Mouse (Mus musculus): ENCODE results near the gene Ubtd2.

The Ubtd2 gene

DNA sequence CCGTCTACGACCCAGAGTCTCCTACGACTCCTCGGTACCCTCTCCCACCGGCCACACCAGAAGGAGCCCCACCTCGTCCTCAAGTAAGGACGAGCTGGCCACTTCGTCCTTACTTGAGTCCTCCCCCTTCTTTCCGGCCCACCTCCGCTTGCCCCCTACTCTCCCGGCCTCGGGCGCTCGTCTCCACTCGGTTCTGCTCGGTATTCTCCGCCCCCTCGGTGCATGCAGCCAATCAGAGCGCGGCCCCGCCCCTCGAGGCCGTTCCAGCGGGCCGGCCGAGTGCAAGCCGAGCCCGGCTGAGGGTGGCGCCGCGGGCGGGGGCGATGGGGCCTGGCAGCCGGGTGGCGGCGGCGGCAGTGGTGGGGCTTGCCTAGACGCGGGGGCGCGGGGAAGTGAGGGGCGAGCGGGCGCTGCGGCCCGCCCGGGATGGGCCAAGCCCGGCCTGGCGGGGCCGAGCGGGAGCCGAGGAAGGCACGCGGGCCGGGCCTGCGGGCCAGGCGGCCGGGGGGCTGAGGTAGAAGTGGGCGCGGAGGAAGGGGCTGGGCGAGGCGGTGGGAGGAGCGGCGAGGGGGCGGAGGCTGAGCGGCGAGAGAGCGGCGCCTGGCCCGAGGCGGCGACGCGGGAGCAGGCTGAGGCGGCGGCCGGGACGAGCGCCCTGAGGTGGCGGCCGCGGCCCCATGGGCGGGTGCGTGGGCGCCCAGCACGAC, at the start of gene Ubtd2:
TSS of gene Ubtd2 (plus strand) at position 571 of the 707 bp plus-strand sequence.
- DNase-seq, result peak; percentile 99

DNA sequence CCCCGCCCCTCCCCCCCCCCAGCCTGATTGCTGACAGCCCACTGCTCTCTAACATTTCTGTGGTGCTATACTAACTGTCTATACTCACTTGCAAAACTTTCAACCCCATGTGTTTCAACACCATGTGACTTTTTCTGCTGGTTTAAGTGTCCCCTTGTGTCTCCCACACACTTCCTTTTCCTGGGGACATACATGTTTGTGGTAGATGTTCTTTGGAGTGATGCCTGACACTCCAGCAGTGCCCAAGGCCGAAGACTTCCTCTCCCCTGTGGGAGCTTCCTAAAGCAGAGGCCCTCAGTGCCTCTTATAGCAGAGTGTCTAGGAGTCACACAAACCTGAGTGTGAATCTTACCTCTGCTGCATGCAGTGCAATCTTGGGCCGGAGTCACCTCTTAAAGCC, 47.3 kb upstream of the Ubtd2 start:
- DNase-seq, result no peak

DNA sequence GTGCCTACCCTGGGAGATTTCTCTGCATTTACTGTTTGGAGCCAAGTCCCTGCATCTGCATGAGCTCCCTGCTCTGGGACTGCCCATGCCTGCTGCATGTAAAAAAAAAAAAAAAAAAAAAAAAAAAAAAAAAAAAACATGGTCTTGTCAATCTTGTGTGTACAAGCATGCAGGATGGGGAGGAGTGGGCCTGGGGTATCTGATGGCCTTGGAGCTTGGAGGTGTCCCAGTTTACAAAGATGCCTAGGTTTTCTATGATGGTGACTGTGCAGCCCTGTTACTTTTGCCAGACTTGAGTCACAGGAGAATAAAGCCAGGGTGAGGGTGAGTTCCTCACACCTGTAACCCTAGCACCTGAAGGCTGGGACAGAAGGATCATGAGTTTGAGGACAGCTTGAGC, 46.1 kb upstream of the Ubtd2 start:
- no peak for DNase-seq

DNA sequence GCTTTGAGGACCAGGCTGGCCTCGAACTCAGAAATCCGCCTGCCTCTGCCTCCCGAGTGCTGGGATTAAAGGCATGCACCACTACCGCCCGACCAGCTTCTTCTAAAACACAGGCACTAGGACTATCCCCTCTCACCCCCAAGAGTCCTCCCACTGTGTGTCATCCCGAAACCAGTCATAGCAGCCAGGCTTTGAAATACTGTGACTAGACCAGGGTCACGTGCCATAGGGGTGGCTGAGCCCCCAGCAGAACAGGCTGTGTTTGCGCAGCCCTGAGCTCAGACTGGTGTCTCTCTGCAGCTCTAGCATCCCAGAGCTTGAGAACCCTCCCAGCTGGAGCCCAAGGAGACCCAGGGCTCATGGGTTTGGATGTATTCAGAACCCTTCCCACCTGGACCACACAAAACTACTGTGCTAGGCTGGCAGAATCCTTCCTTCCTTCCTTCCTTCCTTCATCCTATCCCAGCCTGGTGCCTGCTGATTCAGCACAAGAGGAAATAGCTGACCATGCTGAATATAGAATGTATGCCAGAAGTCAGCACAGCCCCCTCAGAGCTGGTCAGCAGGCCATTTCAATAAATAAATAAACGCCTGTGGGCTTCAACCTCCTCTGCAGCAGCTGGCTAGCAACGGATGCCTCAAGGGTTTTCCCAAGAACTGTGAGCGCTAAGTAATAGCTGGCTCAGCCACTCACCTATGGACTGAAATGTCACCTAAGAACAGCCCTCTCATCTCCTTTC, 45.2 kb upstream of the Ubtd2 start:
- DNase-seq, result peak; percentile 24

DNA sequence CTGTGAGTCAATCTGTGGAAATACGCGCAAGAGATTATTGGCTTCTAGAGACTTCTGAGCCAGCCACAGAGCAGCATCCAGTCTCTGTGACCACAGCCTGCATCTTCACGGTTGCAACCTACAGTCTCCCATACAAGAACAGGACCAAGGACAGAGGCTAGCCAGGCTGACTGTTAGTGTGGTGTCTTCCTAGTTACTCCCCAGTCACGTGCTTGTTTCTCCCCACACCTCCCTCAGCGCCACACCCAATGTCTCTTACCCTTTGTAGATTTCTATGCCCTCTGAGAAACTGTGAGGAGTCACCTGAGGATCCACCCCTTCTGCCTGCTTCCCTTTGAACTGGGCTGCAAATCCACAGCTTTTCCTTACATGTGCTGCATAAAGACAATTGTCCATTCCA, 35.2 kb upstream of the Ubtd2 start:
- no peak for DNase-seq

DNA sequence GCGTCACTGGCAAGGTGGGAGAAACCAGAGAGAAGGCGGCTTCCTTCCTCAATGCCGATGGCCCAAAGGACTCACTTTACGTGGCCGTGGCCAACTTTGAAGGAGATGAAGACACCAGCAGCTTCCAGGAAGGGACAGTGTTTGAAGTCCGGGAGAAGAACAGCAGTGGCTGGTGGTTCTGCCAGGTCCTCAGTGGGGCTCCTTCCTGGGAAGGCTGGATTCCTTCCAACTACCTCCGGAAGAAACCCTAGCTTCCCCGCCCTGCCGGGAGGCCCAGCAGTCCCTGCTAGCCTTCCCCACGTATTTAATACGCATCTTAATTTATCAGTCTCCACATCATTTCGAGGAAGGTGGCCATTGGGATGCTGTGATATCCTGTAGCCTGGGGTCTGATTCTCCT, 31.9 kb upstream of the Ubtd2 start:
- DNase-seq, result no peak

DNA sequence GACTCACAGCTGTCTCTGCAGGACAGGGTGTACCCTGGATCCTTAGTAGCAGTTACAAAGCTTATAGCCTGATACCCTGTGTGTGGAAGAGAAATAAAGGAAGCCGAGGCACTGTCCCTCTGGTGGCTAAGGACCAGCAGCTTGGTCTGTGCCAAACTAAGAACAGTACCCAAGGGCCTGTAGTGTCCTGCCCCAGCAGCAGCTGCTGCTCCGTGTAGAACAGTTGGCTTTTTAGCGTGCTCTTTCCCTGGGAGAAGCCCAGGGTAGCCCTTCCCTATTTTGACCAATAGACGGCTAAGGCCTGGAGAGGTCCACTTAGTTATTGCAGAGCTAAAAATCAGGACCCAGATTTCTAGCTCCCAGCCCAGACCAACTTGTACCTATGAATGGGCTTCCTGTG, 30.6 kb upstream of the Ubtd2 start:
- DNase-seq, result no peak

DNA sequence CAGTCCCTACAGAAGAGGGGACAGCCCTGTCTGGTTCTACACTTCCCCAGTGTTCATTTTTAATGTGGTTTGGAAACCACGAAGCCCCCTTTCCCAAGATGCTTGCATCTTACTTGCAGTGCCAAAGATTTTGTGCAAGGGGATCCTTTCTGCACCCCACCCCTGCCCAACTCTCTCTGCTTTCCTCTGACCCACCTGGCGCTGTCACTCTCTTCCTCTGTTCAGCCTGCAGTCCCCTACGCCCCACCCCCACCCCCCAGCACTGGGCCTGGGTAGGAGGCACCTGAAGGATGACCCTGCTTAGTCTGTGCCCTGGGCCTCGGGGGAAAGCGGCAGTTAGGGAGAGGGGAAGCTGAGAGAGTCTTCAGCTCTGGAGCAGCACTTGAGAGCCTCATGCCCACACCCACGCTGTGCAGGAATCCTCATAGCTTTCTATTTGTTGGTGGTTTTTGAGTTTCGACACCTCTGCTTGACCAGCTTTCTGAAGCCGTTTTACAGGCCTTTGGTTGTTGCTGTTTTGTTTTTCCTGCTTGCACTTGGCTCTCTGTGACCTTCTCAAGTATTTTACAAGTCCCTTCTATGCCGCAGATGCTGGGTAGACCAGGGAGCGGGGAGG, 30.0 kb upstream of the Ubtd2 start:
- DNase-seq, result no peak

DNA sequence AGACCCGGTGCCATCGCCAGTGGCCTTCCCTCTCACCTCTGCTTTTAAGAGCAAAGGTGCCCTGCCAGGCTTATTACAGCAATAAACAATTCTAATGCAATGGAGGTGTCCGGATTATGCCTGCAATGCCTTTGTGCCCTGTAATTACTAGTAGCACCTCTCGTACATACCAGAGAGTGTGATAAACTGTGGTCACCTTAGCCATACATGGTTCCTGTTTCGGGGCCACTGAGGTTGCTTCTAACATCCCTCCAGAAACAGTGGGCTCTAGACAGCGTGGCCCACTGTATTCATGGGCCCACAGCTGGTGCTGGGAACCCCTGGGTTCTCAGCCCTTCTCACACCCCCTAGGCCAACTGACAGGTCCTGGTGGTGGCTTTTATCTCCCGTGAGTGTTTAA, 27.6 kb upstream of the Ubtd2 start:
- DNase-seq, result no peak

DNA sequence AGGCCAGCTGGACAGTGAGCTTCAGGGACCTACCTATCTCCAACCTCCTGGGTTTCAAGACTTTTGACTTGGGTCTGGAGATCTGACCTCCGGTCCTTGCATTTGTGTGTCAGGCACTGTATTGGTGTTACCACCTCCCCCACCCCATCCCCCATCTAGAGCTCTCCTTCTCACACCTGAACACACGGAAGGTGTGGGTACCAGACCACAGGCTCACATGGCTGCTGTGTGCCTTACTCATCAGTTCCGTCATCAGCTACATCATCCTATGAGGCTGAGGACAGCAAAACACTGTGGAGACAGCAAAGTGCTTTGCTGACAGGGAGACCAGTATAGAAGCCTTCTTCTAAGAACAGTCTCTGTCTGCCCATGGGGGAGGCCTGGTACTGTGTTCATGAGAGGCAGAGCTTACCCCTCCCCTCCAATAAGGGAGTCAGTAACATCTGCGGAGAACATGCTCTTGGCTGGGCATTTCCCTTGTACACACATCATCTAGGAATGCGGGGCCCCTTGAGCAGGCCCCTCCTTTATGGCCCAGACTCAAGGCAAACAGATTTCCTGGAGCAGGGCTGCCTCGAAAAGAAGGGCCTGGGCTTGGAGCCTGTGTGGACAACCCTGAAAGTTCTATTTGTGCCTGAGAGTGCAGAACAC, 19.6 kb upstream of the Ubtd2 start:
- DNase-seq, result peak; percentile 72

DNA sequence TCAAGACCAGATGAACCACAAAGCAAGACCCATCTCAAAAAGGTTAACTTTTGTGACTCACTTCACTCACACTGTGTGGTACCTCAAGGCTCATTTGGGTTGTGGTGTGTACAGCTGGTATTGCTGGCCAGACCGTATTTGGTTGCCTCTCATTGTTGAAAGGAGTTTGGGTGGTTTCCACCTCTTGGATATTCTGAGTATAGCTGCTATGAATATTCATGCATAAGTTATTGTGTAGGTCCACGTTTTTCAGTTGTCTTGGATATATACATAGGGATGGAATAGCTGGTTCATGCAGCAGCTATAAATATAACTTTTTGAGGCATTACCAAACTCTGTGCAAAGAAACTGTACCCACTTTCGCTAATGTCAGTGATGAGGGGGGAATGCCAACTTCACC, 12.6 kb upstream of the Ubtd2 start:
- no peak for DNase-seq

DNA sequence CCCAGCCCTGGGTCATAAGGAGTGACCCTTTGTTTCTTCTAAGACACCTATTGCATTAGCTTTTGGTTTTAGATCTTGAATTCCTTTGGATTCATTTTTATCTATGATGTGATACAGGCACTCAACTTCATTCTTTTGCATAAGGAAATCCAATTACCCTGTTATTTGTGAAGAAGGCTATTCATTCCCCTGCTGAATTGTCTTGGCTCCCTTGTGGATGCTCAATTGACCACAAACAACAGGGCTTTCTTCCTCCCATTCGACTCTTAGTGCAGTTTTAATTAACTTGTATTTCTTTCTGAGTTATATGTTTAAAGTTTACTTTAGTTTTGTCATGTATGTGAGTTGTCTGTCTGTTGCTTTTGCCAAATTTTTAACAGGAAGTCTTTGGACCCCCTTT, 10.9 kb upstream of the Ubtd2 start:
- DNase-seq, result no peak

DNA sequence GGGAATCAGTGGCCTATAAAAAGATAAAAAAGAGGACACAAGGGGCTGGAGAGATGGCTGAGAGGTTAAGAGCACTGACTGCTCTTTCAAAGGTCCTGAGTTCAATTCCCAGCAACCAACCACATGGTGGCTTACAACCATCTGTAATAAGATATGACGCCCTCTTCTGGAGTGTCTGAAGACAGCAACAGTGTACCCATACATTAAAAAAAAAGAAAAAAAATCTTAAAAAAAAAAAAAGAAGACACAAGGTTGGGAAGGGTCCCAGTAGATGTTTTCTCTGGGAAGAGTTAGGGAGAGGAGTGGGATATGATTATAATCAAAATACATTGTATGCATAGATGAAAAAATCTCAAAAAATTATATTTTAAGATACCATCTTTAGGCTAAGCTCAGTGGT, 10.0 kb upstream of the Ubtd2 start:
- DNase-seq, result no peak

DNA sequence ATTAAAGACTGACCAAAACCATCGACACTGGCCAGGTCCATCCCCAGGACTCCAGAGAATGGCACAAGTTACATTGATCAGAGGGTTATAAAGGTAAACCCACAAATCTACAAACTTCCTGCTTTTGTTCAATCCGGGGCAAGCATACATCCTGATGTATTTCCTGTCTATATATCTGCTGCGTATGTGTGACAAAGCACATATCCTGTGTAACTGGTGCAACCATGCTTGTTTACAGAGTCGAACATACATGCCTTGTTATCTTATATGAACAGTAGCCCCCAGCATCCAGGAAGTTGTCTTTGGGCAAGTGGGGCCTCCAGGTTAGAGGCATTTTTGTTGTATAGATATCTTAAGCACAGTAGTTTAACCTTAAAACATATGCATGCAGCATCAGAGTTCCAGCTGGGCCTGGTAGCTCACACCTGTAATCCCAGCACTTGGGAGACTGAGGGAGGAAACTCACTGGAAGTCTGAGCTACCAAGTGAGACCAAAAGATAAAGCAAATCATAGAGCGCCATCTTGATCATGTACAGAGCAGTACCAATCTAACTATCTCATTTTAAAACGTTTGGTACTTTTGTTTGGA, 9.4 kb upstream of the Ubtd2 start:
- DNase-seq, result no peak

DNA sequence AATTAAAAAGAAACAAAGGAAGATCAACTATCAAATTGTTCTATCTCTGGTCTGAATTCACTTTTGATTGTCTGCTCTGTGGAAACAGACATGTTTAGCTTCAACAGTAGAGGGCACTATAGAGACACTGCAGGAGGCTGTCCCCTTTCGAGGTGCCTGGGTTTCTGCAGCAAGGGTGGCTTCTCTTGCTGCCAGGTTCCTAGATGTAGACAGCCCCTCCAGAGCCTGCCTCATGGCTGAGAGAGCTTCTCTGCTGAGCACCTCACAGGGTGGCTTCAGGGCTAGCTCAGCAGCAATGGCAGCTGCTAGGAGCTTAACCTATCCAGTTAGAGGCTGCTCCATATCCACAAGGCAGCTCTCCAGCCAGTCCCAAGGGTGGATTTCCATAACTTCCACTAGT, 5.0 kb upstream of the Ubtd2 start:
- peak; percentile 56 for DNase-seq

DNA sequence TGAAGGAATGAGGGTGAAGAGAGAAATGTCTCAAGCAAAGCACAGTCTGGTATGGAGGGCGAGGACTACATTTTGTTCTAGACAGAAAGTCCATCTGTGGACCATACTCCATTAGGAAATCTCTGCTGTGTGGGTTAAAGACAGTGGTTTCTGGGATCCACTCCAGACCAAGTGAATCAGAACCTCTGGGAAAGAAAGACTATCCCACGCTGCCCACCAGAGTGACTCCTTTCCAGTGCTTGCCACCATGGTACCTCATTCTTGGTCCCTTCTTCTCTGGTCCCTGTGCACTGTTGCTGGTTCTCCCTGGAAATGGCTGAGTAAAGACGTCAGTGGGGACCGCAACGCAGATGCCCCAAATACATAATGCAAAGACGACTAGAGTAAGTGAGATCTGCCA, 3.9 kb upstream of the Ubtd2 start:
- DNase-seq, result no peak

DNA sequence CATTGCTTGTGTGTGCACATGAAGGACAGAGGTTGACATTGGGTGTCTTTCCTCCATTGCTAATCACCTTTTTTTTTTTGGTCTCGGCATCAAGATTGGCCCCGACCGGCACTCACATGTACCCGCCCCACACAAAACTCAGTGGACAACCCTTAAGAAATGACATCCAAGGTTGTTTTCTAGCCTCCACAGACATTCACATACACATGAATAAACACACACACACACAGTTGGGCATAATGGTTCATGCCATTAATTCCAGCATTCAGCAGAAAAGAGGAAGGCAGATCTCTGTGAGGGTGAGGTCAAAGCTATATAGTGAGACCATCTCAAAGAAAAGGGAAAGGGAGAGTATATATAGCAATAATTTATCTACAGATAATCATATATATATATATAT, 2.4 kb upstream of the Ubtd2 start:
- DNase-seq, result no peak

DNA sequence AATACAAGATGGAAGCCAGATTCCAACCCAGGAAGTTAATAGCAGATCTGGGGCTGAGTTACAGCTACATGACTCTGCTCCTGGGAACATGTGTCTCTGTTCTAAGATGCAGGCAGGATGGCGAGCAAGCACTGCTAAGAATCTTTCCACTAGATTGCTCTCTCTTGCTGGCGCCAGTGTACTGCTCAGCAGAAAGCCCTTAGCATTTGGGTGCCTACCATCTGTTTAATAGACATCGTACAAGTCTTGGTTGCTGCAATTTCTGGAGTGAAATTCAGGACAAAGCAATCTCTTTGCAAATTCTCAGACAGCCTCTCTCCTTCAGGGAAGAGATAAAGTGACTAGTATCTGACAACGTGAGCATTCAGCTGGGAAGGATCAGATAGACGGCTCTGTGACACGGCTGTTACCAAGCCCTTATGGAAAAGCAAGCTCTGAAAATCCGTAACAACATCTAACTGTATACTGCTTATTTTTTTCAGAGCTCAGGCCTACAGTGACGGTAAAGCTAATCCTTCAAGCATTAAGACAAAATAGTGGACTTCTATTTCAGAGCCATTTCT, 1.7 kb upstream of the Ubtd2 start:
- no peak for DNase-seq

DNA sequence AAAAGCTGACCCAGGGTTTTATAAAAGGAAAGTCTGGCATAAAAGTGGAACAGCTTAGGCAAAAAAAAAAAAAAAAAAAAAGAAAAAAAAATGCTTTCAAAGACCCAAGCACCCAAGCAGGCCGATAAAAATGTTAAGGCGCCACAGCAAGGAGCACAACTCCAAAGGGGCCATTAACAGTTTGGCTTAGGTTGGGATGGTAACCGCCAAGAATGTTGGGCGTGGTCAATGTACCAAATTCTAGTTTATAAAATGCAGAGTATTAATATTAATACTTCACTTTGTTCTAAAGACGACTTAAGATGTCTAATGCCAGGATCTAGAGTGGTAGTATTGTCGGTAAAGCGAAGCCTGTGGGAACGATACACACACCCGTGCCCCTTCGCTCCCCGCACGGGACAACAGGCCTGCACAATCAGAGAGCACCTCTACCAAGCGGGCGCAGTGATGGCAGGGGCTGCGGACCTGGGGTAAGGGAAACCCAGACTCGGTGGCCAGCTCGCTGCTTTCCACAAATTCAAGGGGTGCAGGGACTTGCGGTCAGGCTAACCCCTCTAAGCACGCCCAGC, 855 bp upstream of the Ubtd2 start:
- peak; percentile 23 for DNase-seq

DNA sequence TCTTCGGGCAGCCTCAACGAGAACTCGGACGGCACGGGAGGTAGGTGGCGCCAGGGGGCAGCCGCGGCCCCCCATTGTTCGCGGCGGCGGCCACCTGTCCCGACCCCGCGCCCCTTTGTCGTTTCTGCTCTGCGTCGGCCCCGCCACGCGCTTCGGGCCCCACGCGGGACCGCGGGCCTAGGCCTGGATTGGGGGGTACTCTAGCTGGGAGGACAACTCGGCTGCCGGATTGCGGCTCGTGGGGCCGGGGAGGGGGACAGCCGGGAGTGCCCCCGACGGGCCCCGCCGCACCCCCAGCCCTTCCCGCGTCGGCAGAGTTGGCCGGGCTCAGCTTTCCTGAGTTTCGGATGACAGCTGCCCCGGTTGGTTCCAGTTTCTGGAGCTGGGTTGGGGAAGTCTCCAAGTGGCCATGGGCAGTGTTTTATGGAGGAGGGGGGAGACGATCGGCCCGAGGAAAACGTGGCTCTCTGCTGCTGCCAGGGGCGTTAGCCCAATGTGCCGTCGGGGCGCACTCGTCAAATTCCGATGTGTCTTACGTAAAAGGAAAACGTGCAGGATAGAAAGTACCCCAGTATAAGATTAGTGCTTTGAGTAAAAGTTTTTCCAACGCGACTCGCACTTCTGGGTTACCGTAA, 454 bp downstream of the Ubtd2 start:
- peak; percentile 64 for DNase-seq

DNA sequence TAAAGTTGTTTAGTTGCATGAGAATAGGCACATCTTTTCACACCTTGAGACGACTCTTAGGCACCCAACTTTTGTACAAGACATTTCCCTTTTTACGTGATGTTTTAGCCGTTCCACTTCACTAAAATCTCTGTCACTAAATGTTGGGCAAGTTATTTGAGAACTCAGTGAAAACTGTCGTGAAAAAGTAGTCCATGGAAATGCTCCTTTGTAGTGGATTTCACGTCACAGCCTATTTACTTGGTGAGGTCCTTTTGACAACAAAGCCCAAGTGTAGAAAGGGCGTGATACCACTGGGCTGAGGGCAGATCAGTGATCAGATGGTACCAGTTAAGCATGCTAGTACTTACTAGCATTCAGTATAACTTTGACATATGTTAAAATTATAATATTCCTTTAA, 1.2 kb downstream of the Ubtd2 start:
- DNase-seq, result no peak

DNA sequence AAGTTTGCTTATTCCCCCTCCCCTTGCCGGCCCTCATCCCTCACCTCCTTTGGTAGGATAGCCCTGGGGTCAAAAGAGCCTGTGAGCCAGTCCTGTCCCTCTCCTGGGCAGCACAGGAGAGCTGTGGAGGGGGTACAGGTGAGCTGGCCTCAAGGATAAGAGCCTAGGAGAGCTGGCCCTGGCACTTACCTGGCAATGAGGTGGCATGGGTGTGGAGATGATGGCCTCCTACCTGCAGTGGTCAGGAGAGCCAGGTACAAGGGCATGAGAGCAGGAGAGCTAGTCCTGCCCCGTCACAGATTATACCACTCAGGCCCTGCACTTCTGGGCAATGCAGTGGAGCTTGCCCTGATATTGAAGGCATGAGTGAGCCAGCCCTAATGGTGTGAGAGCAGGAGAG, 9.1 kb downstream of the Ubtd2 start:
- DNase-seq, result no peak

Measured in kidney, postnatal 10 days (tissue).